Mouse (Mus musculus) kidney, embryonic 15.5 days (tissue): ENCODE measurements around the gene 4931406C07Rik. TPM values are rescaled to one million over a fixed set of nuclear protein-coding genes. Genes with fewer than 3 reads are reported as not detected.

Source experiments
- ATAC-seq: fragments of 200-750 bp; cut with Nextera tagmentation; replicated peaks from 2 replicates; pipeline ENCODE4 v1.8.0; 2017; ENCODE audit warnings: moderate TSS enrichment; ENCODE audit not compliant: low FRiP score
- H3K27ac ChIP-seq: fragments of 300-500 bp; sonication (generic); 2 replicates; pipeline ENCODE4 v1.5.1; 2015; ENCODE audit warnings: mild to moderate bottlenecking, inconsistent platforms
- H3K27me3 ChIP-seq: fragments of 300-500 bp; sonication (generic); 2 replicates; pipeline ENCODE4 v1.6.1; 2015; ENCODE audit warnings: inconsistent platforms
- H3K36me3 ChIP-seq: fragments of 300-500 bp; sonication (generic); 2 replicates; pipeline ENCODE4 v1.6.1; 2015; ENCODE audit warnings: inconsistent platforms
- H3K4me1 ChIP-seq: fragments of 300-500 bp; sonication (generic); 2 replicates; pipeline ENCODE4 v1.6.1; 2015; ENCODE audit warnings: inconsistent platforms
- H3K4me2 ChIP-seq: fragments of 300-500 bp; sonication (generic); 2 replicates; pipeline ENCODE4 v1.6.1; 2015; ENCODE audit warnings: moderate library complexity, mild to moderate bottlenecking, inconsistent platforms
- H3K4me3 ChIP-seq: fragments of 300-500 bp; sonication (generic); replicated peaks from 2 replicates; pipeline ENCODE4 v1.5.1; 2015; ENCODE audit warnings: mild to moderate bottlenecking, inconsistent platforms
- H3K9ac ChIP-seq: fragments of 300-500 bp; sonication (generic); 2 replicates; pipeline ENCODE4 v1.6.1; 2015; ENCODE audit warnings: mild to moderate bottlenecking, inconsistent platforms
- H3K9me3 ChIP-seq: fragments of 300-500 bp; sonication (generic); replicated peaks from 2 replicates; pipeline ENCODE4 v1.6.1; 2016; ENCODE audit warnings: inconsistent platforms
- WGBS: fragments of 180-500 bp; shearing (Covaris S2); methylation state at CpG from one replicate; pipeline ENCODE4 v1.1.7; 2015; ENCODE audit warnings: mixed read lengths; 5-methylcytosine and 5-hydroxymethylcytosine counted together
- polyA plus RNA-seq: library from polyadenylated mRNA; unstranded; fragments of >200 nt; fragmentation: Nextera tagmentation; extraction: Ambion mirVana; gene quantifications from 2 replicates; pipeline ENCODE4 v1.2.1, GENCODE M21; 2015

The 4931406C07Rik gene
- polyA plus RNA-seq, 1 experiment from 2014 or later = 18.2 TPM

DNA sequence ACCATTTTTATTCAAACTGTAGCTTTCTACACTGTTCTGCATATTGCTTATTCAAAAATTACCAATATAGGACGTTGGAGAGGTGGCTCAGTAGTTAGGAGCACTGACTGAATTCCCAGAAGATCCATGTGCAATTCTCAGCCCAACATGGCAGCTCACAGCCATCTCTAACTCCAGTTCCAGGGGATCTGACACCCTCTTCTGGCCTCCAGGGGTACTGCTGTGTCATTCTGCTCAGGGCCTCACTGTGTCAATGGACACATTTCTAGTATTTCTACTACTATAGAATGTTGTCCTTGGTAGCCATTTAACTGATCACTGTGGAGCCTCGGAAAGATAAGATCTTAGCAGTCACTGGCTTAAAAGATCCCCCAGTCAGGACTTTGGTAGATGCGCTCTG is 20.8 kb downstream of the 4931406C07Rik start:
- H3K4me2 ChIP-seq = no peak overlapping the region
- H3K4me3 ChIP-seq = no peak overlapping the region
- ATAC-seq = no peak
- H3K27me3 ChIP-seq = no peaks in the 10 kb centered on the region
- no peak overlapping the region for H3K27ac ChIP-seq
- H3K9me3 ChIP-seq = no peaks in the 10 kb centered on the region
- no peak overlapping the region for H3K9ac ChIP-seq
- H3K36me3 ChIP-seq = peaks cover 18% of the 10 kb centered on the region
- WGBS = 70% methylated on average over 3 of the region's 3 CpGs
- H3K4me1 ChIP-seq = peaks cover 6% of the 10 kb centered on the region

DNA sequence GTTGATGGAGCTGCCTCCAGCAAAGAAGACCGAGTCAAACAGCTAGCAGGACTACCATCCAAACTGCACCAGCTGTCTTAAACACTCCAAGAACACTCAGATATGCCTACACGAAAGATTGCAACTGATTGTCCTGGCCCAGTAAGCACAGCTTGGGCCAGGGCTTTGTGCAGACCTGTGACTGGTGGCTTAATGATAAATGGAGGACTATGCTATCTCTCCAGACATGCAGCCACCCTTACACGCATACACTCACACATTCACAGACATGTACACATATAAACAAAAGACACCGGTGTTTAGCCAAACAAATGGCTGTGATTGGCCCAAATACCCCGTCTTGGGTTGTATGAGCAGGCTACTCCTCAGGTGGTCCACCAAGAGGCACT is 25.8 kb downstream of the 4931406C07Rik start:
- no peaks in the 10 kb centered on the region for H3K9me3 ChIP-seq
- H3K9ac ChIP-seq = peak overlapping the region; percentile 82
- peaks cover 21% of the 10 kb centered on the region for H3K4me1 ChIP-seq
- ATAC-seq = 0 out of 2 replicates have a peak, but pooled peaks have one; percentile 31
- 42% methylated on average over 5 of the region's 5 CpGs for WGBS
- peak overlapping the region; percentile 69 for H3K4me3 ChIP-seq
- peak overlapping the region; percentile 90 for H3K27ac ChIP-seq
- H3K36me3 ChIP-seq = peaks cover 30% of the 10 kb centered on the region
- no peaks in the 10 kb centered on the region for H3K27me3 ChIP-seq
- H3K4me2 ChIP-seq = peak overlapping the region; percentile 67

DNA sequence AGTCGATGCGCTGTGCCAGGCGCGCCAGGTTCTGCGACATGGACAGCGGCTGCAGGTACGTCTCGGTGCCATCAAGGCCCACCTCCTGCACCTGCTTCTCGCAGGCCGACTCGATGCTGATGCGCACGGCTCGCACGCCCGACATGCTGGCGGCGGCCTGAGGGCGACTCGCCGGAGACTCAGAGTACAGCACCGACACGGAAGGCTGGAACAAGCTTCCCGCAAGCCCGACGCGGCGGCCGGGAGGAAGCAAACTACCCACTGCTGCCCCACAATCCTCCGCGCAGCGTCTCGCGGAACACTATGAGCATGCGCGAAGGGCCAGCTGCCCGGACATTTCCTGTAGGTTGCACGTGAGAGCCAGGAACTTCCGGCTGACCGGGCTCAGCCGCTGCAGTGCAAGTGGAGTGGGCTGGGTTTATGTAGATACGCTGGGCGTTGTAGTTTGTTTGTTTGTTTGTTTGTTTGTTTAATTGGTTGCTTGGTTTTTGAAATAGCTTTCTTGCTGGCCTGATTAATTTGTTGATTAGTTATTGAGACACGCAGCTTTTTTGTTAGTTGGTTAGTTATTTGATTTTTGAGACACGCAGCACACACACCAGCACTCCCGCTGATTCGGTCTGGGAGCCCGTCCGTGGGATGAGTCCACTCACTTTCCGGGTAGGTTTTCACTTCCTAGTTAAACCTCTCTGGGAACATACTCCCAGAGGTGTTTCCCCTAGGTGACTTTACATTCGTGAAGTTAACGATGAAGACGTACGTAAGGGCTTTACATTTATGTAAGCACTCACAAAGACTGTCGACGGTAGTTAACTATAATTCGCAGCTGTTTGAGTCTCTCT is 26.4 kb downstream of the 4931406C07Rik start, which contains the start of gene Med17:
Gene Med17 (minus strand): TSS at position 283 of the 842 bp plus-strand sequence.
- peak; percentile 98 for ATAC-seq
- Histone ChIP-seq H3K27me3 (no peaks in the 10 kb centered on the region), H3K9me3 (no peaks in the 10 kb centered on the region), H3K4me3 (peak within 1 kb of the TSS; percentile 69), H3K36me3 (peaks cover 36% of the 10 kb centered on the region), H3K27ac (peak within 1 kb of the TSS; percentile 90), H3K4me1 (peaks cover 21% of the 10 kb centered on the region), H3K4me2 (peak within 1 kb of the TSS; percentile 67), H3K9ac (peak within 1 kb of the TSS; percentile 82)
- 1% methylated on average over 57 of the region's 57 CpGs for WGBS

DNA sequence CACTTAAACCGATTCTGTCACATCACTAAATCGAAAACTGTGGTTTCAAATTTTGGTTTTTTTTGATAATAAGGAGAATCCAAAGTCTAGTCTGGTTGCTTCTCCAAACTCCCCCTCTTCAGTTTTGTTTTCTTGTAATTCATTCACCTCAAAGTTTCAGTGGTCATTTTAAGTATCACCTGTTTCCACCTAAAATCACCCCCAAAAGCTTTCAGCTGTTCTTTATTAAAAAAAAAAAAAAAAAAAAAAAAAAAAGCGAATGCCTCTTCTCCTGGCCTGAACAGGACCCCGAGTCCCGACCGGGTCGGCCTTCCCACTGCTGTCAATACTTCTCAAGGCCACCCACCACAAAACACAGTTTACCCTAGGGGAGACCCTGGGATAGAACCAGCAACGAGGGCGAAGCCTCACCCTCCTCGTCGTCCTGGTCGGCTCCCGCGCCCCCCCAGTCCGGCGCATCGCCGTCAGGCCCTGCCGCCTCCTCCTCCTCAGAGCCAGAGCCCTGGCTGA is 27.1 kb downstream of the 4931406C07Rik start:
- Histone ChIP-seq H3K36me3 (peaks cover 40% of the 10 kb centered on the region), H3K4me1 (peaks cover 21% of the 10 kb centered on the region), H3K9me3 (no peaks in the 10 kb centered on the region), H3K27me3 (no peaks in the 10 kb centered on the region), H3K4me3 (peak overlapping the region; percentile 69), H3K9ac (peak overlapping the region; percentile 82), H3K4me2 (peak overlapping the region; percentile 67), H3K27ac (peak overlapping the region; percentile 90)
- WGBS = 11% methylated on average over 14 of the region's 19 CpGs
- ATAC-seq = no peak; the same call in 1 of the 2 replicates

DNA sequence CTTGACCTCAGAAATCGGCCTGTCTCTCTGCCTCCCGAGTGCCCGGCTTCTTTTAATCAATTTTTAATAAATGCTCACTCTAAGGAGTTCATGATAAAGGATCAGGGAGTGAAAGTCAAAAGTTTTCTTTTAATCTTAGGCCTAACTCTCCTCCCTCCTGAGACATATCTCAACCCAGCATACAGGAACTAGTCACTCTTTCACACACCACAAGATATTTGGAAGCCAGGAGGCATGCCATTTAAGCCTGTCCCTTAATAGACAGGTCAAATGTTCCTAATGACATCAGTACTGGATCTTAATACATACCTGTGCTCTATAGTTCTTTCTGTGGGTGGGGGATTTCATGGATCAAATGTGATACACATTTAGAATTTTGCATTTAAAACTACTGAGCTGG is 27.9 kb downstream of the 4931406C07Rik start:
- H3K36me3 ChIP-seq = peaks cover 44% of the 10 kb centered on the region
- H3K9me3 ChIP-seq = no peaks in the 10 kb centered on the region
- ATAC-seq = no peak
- no peaks in the 10 kb centered on the region for H3K27me3 ChIP-seq
- WGBS = 90% methylated on average over 3 of the region's 3 CpGs
- peak overlapping the region; percentile 67; the same call in 1 of the 2 replicates for H3K4me2 ChIP-seq
- no peak overlapping the region for H3K4me3 ChIP-seq
- peaks cover 21% of the 10 kb centered on the region for H3K4me1 ChIP-seq
- H3K27ac ChIP-seq = no peak overlapping the region
- no peak overlapping the region for H3K9ac ChIP-seq

DNA sequence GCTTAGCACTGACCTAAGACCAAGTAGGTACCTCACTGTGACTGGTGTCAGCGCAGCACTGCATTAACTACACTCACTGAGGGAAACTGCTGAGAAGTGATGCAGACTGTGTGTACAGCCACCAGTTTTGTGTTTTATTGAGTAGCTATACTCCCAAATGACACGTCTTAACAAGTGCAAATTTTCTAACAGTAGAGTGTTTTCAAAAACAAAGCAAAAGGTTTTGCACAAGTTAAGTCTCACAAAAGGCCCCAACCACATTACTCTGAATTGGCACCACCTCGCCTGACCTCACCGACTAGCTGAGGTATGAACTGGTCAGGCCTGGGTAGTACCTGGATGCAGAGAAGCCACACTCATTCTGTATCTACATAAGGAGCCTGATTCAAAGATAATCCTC is 29.4 kb downstream of the 4931406C07Rik start:
- no peak overlapping the region for H3K27ac ChIP-seq
- peaks cover 59% of the 10 kb centered on the region for H3K36me3 ChIP-seq
- H3K4me1 ChIP-seq = peaks cover 21% of the 10 kb centered on the region
- no peak overlapping the region for H3K4me3 ChIP-seq
- ATAC-seq = no peak
- H3K9me3 ChIP-seq = no peaks in the 10 kb centered on the region
- WGBS = 92% methylated on average over 4 of the region's 4 CpGs
- no peaks in the 10 kb centered on the region for H3K27me3 ChIP-seq
- H3K9ac ChIP-seq = no peak overlapping the region
- no peak overlapping the region for H3K4me2 ChIP-seq

DNA sequence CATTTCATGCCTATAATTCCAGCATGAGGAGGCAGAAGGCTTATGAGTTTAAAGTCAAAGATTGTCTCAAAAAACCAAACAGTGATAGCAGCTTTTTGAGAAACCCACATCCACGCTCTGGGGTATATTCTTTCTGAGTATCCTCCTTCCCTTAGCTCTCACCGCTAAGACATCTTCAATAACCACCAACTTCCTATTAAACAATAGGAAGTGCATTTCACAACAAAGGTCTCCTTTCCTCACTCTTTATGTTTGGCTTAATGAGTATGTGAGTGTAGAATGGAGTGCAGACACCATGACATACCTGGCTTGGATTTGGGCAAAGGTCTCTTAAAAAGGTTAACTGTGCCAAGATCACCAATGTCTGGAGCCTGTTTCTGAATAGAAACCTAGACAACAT is 32.3 kb downstream of the 4931406C07Rik start:
- 94% methylated on average over 2 of the region's 2 CpGs for WGBS
- peaks cover 88% of the 10 kb centered on the region for H3K36me3 ChIP-seq

DNA sequence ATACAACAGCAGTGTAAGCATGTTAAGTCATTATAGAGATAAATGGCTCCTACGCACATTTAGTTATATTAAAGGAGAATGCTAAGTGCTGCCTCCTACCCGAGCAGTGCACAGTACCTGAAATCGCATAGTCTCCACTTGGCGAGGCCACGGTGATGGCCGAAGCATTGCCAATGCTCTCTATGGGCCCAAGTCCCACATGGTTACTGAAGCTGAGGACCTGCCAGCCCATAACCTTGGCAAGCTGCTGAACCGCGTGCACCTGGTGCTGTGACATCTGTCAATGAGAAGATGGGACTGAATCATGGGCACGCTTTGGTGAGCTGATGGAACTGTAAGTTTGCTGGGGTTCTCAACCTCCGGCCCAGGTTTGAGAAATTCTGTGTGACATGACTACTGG is 42.8 kb downstream of the 4931406C07Rik start:
- H3K27me3 ChIP-seq = no peaks in the 10 kb centered on the region
- no peak for ATAC-seq

More for the DNA sequence above, 32.3 kb downstream of the 4931406C07Rik start:
- no peaks in the 10 kb centered on the region for H3K9me3 ChIP-seq
- no peak overlapping the region for H3K9ac ChIP-seq
- no peak overlapping the region for H3K27ac ChIP-seq
- H3K27me3 ChIP-seq = no peaks in the 10 kb centered on the region
- H3K4me2 ChIP-seq = no peak overlapping the region
- no peak overlapping the region for H3K4me3 ChIP-seq
- H3K4me1 ChIP-seq = peaks cover 13% of the 10 kb centered on the region
- ATAC-seq = no peak

DNA sequence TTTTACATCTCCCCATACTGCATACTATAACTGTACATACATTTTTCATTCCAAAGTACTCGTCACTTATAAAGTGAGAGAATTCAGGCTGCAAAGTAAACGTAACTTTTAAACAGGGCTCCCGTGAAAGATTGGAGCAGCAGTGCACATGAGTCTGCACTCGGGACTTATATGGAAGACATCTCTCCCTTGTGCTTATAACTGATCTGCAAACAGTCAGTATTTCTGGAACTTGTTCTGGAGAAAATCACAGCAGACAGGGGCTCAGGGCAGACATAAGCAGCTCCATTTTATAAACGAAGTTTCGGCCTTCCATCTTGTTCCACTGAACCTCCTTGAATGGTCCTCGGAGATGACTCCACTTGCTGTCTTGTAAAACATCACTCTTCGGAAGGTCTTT is 44.3 kb downstream of the 4931406C07Rik start:
- Histone ChIP-seq H3K27ac (no peak overlapping the region), H3K9me3 (no peaks in the 10 kb centered on the region), H3K4me3 (no peak overlapping the region), H3K36me3 (peaks cover 68% of the 10 kb centered on the region), H3K4me2 (no peak overlapping the region), H3K9ac (no peak overlapping the region), H3K27me3 (no peaks in the 10 kb centered on the region), H3K4me1 (no peaks in the 10 kb centered on the region)
- WGBS = 93% methylated on average over 8 of the region's 8 CpGs
- no peak for ATAC-seq

More for the DNA sequence above, 42.8 kb downstream of the 4931406C07Rik start:
- no peak overlapping the region for H3K4me3 ChIP-seq
- H3K27ac ChIP-seq = no peak overlapping the region
- H3K4me1 ChIP-seq = no peaks in the 10 kb centered on the region
- 94% methylated on average over 10 of the region's 10 CpGs for WGBS
- H3K9ac ChIP-seq = no peak overlapping the region
- H3K9me3 ChIP-seq = no peaks in the 10 kb centered on the region
- H3K36me3 ChIP-seq = peaks cover 81% of the 10 kb centered on the region
- no peak overlapping the region for H3K4me2 ChIP-seq

DNA sequence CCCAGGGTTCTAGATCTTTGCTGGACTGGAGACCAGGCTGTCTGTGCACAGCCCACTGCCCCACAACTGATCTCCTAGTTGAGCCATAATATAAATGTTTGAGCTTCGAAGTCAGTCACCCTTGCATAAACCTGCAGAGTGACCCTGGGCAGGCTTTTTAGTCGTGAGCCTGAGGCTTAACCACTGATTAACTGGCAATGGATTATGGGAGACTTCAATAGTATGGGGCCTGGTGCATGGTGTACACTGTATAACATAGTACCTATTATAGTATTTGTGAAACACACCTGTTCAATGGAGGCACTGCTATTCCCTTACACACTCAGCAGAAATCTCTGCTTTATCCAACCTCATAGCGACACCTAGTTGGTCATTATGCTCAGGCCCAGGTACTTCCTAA is 50.0 kb downstream of the 4931406C07Rik start:
- Histone ChIP-seq H3K27me3 (no peaks in the 10 kb centered on the region), H3K4me3 (no peak overlapping the region), H3K9me3 (no peaks in the 10 kb centered on the region), H3K4me1 (no peaks in the 10 kb centered on the region), H3K9ac (no peak overlapping the region), H3K27ac (no peak overlapping the region), H3K36me3 (peaks cover 11% of the 10 kb centered on the region), H3K4me2 (no peak overlapping the region)
- 73% methylated on average over 3 of the region's 3 CpGs for WGBS
- ATAC-seq = peak; percentile 60; the same call in 1 of the 2 replicates

DNA sequence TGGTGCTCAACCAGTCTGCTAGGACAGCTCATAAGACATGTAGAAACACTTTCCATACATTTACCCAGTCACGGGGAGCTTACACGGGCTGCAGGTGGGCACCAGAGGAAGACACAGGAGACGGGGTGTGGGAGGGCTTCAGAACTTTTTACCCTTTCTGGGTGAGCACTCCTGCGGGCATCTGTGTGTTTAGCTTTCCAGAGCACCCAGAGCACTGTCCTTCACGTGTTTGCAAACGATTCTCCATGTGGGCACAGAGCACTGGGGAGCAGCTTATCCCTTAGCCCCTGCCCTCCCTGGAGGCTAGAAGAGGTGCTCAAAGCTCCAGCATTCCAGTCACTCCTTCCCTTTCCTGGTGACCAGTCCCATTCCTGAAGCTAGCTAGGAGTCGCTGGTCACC is 51.7 kb downstream of the 4931406C07Rik start:
- WGBS = 79% methylated on average over 7 of the region's 7 CpGs
- ATAC-seq = no peak
- H3K36me3 ChIP-seq = no peaks in the 10 kb centered on the region; the same call in 1 of the 2 replicates
- H3K27me3 ChIP-seq = no peaks in the 10 kb centered on the region
- H3K4me1 ChIP-seq = no peaks in the 10 kb centered on the region
- H3K4me3 ChIP-seq = no peak overlapping the region
- no peaks in the 10 kb centered on the region for H3K9me3 ChIP-seq
- no peak overlapping the region for H3K4me2 ChIP-seq
- no peak overlapping the region for H3K9ac ChIP-seq
- no peak overlapping the region for H3K27ac ChIP-seq

DNA sequence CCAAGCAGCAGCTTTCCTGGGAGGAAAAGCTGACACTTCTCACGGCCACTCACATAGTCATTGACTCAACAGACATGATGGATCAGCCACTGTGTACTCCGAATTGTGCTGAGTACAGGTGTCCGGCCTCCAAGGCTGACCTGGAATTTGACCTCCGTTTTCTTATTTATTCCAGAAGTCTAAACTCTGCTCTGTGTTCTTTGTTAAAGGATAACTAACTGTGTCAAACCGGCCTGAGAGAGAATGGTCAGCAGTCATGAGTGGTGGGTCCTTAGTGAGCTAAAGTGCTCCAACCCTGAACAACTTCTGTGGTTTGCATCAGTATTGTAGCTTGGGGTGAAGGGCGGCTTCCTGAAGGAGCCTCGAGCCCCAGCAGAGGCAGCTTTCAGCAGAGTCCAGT is 54.1 kb downstream of the 4931406C07Rik start:
- WGBS = 74% methylated on average over 7 of the region's 7 CpGs
- H3K9ac ChIP-seq = no peak overlapping the region
- peak; percentile 76 for ATAC-seq
- H3K36me3 ChIP-seq = no peaks in the 10 kb centered on the region
- no peaks in the 10 kb centered on the region for H3K9me3 ChIP-seq
- H3K4me2 ChIP-seq = no peak overlapping the region
- H3K27ac ChIP-seq = peak overlapping the region; percentile 79
- H3K27me3 ChIP-seq = no peaks in the 10 kb centered on the region
- H3K4me1 ChIP-seq = no peaks in the 10 kb centered on the region
- no peak overlapping the region for H3K4me3 ChIP-seq
